Mouse (Mus musculus) frontal cortex, postnatal 14 days (tissue): ENCODE data around the gene Gm11168.
"Not testable (repeated sequence)": the region's sequence is repeated elsewhere in the genome, so short reads cannot be mapped to it uniquely, and the experiment has no call there.

ENCODE experiments used
- DNase-seq, 2 experiments: peaks; one replicate each; pipeline ENCODE4 v3.0.0; 2022; ENCODE audit warnings: low spot score in 2 of 2

The Gm11168 gene

DNA sequence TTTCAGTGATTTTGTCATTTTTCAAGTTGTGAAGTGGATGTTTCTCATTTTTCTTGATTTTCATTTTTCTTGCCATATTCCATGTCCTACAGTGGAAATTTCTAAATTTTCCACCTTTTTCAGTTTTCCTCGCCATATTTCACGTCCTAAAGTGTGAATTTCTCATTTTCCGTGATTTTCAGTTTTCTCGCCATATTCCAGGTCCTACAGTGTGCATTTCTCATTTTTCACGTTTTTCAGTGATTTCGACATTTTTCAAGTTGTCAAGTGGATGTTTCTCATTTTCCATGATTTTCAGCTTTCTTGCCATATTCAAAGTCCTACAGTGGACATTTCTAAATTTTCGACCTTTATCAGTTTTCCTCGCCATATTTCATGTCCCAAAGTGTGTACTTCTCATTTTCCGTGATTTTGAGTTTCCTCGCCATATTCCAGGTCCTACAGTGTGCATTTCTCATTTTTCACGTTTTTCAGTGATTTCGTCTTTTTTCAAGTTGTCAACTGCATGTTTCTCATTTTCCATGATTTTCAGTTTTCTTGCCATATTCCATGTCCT, 21.8 kb downstream of the Gm11168 start, which contains the start of gene Gm10717:
Gene Gm10717 (plus strand): TSS at position 506 of the 556 bp plus-strand sequence.
- DNase-seq: peak in 1 of 2 experiments; percentile 39

- peak; percentile 11 to 73 for DNase-seq
Measured at GRCm38 (mm10) chr9:3025653-3026052, 22.5 kb downstream of the Gm11168 start.

- not testable (repeated sequence) for DNase-seq
Measured at GRCm38 (mm10) chr9:3026136-3026535, 23.0 kb downstream of the Gm11168 start.

DNA sequence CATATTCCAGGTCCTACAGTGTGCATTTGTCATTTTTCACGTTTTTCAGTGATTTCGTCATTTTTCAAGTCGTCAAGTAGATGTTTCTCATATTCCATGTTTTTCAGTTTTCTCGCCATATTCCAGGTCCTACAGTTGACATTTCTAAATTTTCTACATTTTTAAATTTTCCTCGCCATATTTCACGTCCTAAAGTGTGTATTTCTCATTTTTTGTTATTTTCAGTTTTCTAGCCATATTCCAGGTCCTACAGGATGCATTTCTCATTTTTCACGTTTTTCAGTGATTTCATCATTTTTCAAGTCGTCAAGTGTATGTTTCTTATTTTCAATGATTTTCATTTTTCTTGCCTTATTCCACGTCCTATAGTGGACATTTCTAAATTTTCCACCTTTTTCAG, 23.6 kb downstream of the Gm11168 start:
- not testable (repeated sequence) for DNase-seq

DNA sequence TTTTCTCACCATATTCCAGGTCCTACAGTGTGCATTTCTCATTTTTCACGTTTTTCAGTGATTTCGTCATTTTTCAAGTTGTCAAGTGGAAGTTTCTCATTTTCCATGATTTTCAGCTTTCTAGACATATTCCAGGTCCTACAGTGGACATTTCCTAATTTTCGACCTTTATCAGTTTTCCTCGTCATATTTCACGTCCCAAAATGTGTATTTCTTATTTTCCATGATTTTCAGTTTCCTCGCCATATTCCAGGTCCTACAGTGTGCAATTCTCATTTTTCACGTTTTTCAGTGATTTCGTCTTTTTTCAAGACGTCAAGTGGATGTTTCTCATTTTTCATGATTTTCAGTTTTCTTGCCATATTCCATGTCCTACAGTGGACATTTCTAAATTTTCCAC, 24.1 kb downstream of the Gm11168 start:
- DNase-seq: not testable (repeated sequence)

GRCm38 (mm10) chr9:3029276-3030000, 26.3 kb downstream of the Gm11168 start:
- peak in 1 of 2 experiments; percentile 55 for DNase-seq

DNA sequence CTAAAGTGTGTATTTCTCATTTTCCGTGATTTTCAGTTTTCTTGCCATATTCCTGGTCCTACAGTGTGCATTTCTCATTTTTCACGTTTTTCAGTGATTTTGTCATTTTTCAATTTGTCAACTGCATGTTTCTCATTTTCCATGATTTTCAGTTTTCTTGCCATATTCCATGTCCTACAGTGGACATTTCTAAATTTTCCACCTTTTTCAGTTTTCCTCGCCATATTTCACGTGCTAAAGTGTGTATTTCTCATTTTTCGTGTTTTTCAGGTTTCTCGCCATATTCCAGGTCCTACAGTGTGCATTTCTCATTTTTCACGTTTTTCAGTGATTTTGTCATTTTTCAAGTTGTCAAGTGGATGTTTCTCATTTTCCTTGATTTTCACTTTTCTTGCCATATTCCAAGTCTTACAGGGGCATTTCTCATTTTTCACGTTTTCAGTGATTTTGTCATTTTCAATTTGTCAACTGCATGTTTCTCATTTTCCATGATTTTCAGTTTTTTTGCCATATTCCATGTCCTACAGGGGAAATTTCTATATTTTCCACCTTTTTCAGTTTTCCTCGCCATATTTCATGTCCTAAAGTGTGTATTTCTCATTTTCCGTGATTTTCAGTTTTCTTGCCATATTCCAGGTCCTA, 27.7 kb downstream of the Gm11168 start:
- DNase-seq: not testable (repeated sequence)

DNA sequence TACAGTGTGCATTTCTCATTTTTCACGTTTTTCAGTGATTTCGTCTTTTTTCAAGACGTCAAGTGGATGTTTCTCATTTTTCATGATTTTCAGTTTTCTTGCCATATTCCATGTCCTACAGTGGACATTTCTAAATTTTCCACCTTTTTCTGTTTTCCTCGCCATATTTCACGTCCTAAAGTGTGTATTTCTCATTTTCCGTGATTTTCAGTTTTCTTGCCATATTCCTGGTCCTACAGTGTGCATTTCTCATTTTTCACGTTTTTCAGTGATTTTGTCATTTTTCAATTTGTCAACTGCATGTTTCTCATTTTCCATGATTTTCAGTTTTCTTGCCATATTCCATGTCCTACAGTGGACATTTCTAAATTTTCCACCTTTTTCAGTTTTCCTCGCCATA, 31.2 kb downstream of the Gm11168 start, which contains the start of gene Gm17535:
Gene Gm17535 (plus strand): TSS at position 301 of the 400 bp plus-strand sequence.
- DNase-seq: not testable (repeated sequence)

- DNase-seq: not testable (repeated sequence)
Measured at GRCm38 (mm10) chr9:3036577-3036976, 33.4 kb downstream of the Gm11168 start, which contains the start of gene Gm10715. Gm10715 (plus strand) TSS chr9:3036877.

- not testable (repeated sequence) for DNase-seq
Measured at GRCm38 (mm10) chr9:3038161-3038560, 35.0 kb downstream of the Gm11168 start.
